Comparison of ENCODE assay signal across 8 mouse cellular contexts in genomic region chr1:153742374-153743155, GRCm38 (mm10). TPM values are rescaled to one million over a fixed set of nuclear protein-coding genes. Genes with fewer than 3 reads are reported as not detected.
DNase-seq lines count a peak whose midpoint lies in the region; ATAC-seq and TF ChIP-seq lines count a peak whose summit lies in the region.

No protein-coding gene starts in this region.

- no peaks in the 10 kb centered on the region for H3K79me2 ChIP-seq in CH12.LX (replicated peaks; ENCODE audit: control insufficient read depth, extremely low read depth, insufficient read depth, poor library complexity, severe bottlenecking)

- 38% methylated on average over 11 of the region's 11 CpGs for WGBS in heart, embryonic 12.5 days

- TF ChIP-seq RAD21 in CH12.LX (IDR thresholded peaks at IDR 0.05; ENCODE audit: low read depth, low read length), result peak; percentile 96

- no peak for ATAC-seq in heart, embryonic 12.5 days (ENCODE audit: insufficient number of reproducible peaks, low FRiP score)
- no peak for ATAC-seq in erythroid progenitor cell, adult 5-6 weeks (replicated peaks; ENCODE audit: low FRiP score, poor library complexity, severe bottlenecking)

- peak; percentile 62 for DNase-seq in CH12.LX (ENCODE audit: extremely low read depth)
- peak; percentile 88 for DNase-seq in adipocyte (ENCODE audit: low spot score)
- DNase-seq in embryo, embryonic 10 days (ENCODE audit: low spot score), result peak; percentile 86
- DNase-seq in layer of hippocampus, adult 11-12 months (ENCODE audit: low spot score), result peak; percentile 86
- DNase-seq in lung, postnatal 14 days, result peak; percentile 85
- peak; percentile 68 for DNase-seq in retina, postnatal 7 days (ENCODE audit: low read depth, low spot score)

- TF ChIP-seq CTCF in CH12.LX (conservative IDR thresholded peaks at IDR 0.05 in 1 of 2, IDR thresholded peaks at IDR 0.05 in 1 of 2; ENCODE audit: low read depth in 2 of 2, low read length in 2 of 2), result peak; percentile 83 to 94

- TF ChIP-seq POLR2A in CH12.LX (IDR thresholded peaks at IDR 0.05; ENCODE audit: low read depth, low read length), result no peak

- no peak overlapping the region for H3K4me3 ChIP-seq in CH12.LX (replicated peaks in 1 of 3; ENCODE audit: low read depth in 2 of 3, low read length in 2 of 3, poor library complexity in 1 of 3)
- H3K4me3 ChIP-seq in heart, embryonic 12.5 days, result no peak overlapping the region

- in situ Hi-C loops in CH12.LX (cut with MboI; ENCODE audit: low pct_ligation_motif_present, low pct_unique_long_range_greater_than_20kb, low sequenced_read_pairs), result no loop called here

- peaks cover 0 to 4% of the 10 kb centered on the region in 2 experiments; a peak in 1 of 4 replicates for H3K4me1 ChIP-seq in CH12.LX (ENCODE audit: control insufficient read depth in 1 of 2, insufficient read depth in 2 of 2)
- peaks cover 26% of the 10 kb centered on the region for H3K4me1 ChIP-seq in heart, embryonic 12.5 days (replicated peaks)

- no peak overlapping the region for H3K9ac ChIP-seq in CH12.LX (ENCODE audit: insufficient read depth, low read depth)
- H3K9ac ChIP-seq in heart, embryonic 12.5 days, result no peak overlapping the region; the same call in 1 of the 2 replicates

- H3K4me2 ChIP-seq in CH12.LX (ENCODE audit: insufficient read depth, low read depth, poor library complexity, severe bottlenecking), result no peak overlapping the region
- peak overlapping the region; percentile 87; the same call in 1 of the 2 replicates for H3K4me2 ChIP-seq in heart, embryonic 12.5 days

- H3K9me3 ChIP-seq in CH12.LX (replicated peaks; ENCODE audit: low read length), result no peaks in the 10 kb centered on the region
- no peaks in the 10 kb centered on the region for H3K9me3 ChIP-seq in heart, embryonic 12.5 days (replicated peaks)

- dilution Hi-C loops in CH12.LX (cut with MboI; ENCODE audit: extremely low pct_ligation_motif_present, extremely low pct_unique_long_range_greater_than_20kb, low sequenced_read_pairs), result no loop called here

- H3K27me3 ChIP-seq in CH12.LX (replicated peaks), result no peaks in the 10 kb centered on the region
- H3K27me3 ChIP-seq in heart, embryonic 12.5 days (replicated peaks), result peaks cover 35% of the 10 kb centered on the region

- no peaks in the 10 kb centered on the region for H3K36me3 ChIP-seq in CH12.LX (replicated peaks in 1 of 2; ENCODE audit: control insufficient read depth in 1 of 2, insufficient read depth in 1 of 2, low read length in 1 of 2)
- peaks cover 5% of the 10 kb centered on the region for H3K36me3 ChIP-seq in heart, embryonic 12.5 days

- no peak overlapping the region for H3K27ac ChIP-seq in CH12.LX (ENCODE audit: insufficient read depth, low read depth)
- no peak overlapping the region for H3K27ac ChIP-seq in heart, embryonic 12.5 days (ENCODE audit: poor library complexity, severe bottlenecking)

- no peak for TF ChIP-seq EP300 in CH12.LX (IDR thresholded peaks at IDR 0.05; ENCODE audit: low read length)

TF ChIP-seq in CH12.LX, 34 proteins besides CTCF, POLR2A, EP300 and RAD21:
- TF ChIP-seq GABPA (IDR thresholded peaks at IDR 0.05; ENCODE audit: insufficient replicate concordance, low read depth, low read length) (no peak), SMC3 (IDR thresholded peaks at IDR 0.05; ENCODE audit: low read depth, low read length) (peak; percentile 99), ZC3H11A (IDR thresholded peaks at IDR 0.05; ENCODE audit: low read depth, low read length) (peak; percentile 94)

RNA-seq across cellular contexts. Expression of gene Rgs16, which starts 2.4 kb away (rescaled TPM):
- total RNA-seq in CH12.LX (2012; rRNA removed) (0.21 and 0.25 TPM in 2 replicates), CH12.LX (2014; rRNA removed) (0.15 TPM in 2 replicates)
- 0.26 TPM in 1 of 2 replicates, not detected in the other for polyA plus RNA-seq in CH12.LX (2012; ENCODE audit: insufficient read length, low read depth)
- 4.7 and 5.2 TPM in 2 replicates for polyA plus RNA-seq in heart, embryonic 12.5 days (2016; fragmentation: Nextera tagmentation; extraction: Ambion mirVana)
- not detected in 2 replicates for total RNA-seq in erythroid progenitor cell, adult 5-6 weeks (2015; ENCODE audit: low replicate concordance)
- not detected in 2 replicates for total RNA-seq in erythroid progenitor cell, adult 5-6 weeks (2017; ENCODE audit: low replicate concordance)

RNA-seq across cellular contexts. Expression of gene Rnasel, which starts 6.7 kb away (rescaled TPM):
- 7.5 and 8.4 TPM in 2 replicates for total RNA-seq in CH12.LX (2012; rRNA removed)
- total RNA-seq in CH12.LX (2014; rRNA removed), result 9.2 and 9.7 TPM in 2 replicates
- 18.8 and 19.8 TPM in 2 replicates for polyA plus RNA-seq in CH12.LX (2012; ENCODE audit: insufficient read length, low read depth)
- polyA plus RNA-seq in heart, embryonic 12.5 days (2016; fragmentation: Nextera tagmentation; extraction: Ambion mirVana), result 11.8 and 12.8 TPM in 2 replicates
- 96.2 and 117 TPM in 2 replicates for total RNA-seq in erythroid progenitor cell, adult 5-6 weeks (2015; ENCODE audit: low replicate concordance)
- total RNA-seq in erythroid progenitor cell, adult 5-6 weeks (2017; ENCODE audit: low replicate concordance), result 128 and 171 TPM in 2 replicates

Comparison
In these comparisons a context has a peak if more than half of its experiments do, and no peak if none do; other contexts are left out.
1. RNA of gene Rnasel, which starts 6.7 kb away (total RNA-seq): 96.2 to 171 TPM in erythroid progenitor cell, adult 5-6 weeks; 7.5 to 9.7 TPM in CH12.LX; every median in the first group is over 4 times any median in the second.
2. Peak in every context shown above with its lines, with median percentiles within 50 percentile points of each other: DNase-seq.